ENCODE assay signal across 26 mouse cellular contexts in the genomic region with DNA sequence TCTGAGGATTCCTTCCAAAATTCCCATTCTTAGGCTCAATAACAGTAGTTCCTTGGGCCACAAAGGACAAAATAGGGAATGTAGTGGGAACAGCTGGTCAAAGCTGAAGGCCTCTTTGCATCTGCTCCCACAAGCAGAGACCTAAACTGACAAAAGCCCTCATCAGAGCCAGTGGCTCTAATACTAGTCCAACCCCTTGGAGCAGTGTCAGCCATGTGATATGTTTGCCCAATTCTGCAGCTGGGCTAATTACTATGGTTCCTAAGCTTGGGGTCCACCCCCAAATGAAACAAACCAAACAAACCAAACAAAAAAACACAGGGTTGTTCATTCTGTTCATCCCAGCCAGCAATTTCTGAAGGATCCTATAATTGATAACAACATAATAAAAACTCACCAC.
DNase-seq lines count a peak whose midpoint lies in the region; ATAC-seq and TF ChIP-seq lines count a peak whose summit lies in the region.
"Had no signal": no experiment of that assay in that cellular context is flagged by ENCODE, and none has a peak within 500 bp of the region (broad histone marks: within the 10 kb centered on the region; RNA-seq: fewer than 3 reads in every experiment).

No protein-coding gene starts in this region.

- no peak overlapping the region for H3K4me2 ChIP-seq in heart, embryonic 12.5 days
- H3K4me2 ChIP-seq: hindbrain, embryonic 12.5 days; intestine, embryonic 15.5 days; liver, embryonic 12.5 days; midbrain, embryonic 12.5 days; neural tube, embryonic 13.5 days had no signal

- no peak for TF ChIP-seq CTCF in gastrocnemius, adult 2 months (IDR thresholded peaks at IDR 0.05)

- H3K27me3 ChIP-seq in heart, embryonic 12.5 days (replicated peaks), result no peaks in the 10 kb centered on the region
- H3K27me3 ChIP-seq: hindbrain, embryonic 12.5 days; intestine, embryonic 15.5 days; liver, embryonic 12.5 days; megakaryocyte, embryonic 14.5 days; midbrain, embryonic 12.5 days; neural tube, embryonic 13.5 days had no signal

- H3K4me3 ChIP-seq in heart, embryonic 12.5 days, result no peak overlapping the region
- H3K4me3 ChIP-seq in gastrocnemius, adult 2 months, result no peak overlapping the region
- H3K4me3 ChIP-seq: erythroblast, embryonic 14.5 days; hindbrain, embryonic 12.5 days; intestine, embryonic 15.5 days; liver, embryonic 12.5 days; megakaryocyte, embryonic 14.5 days; midbrain, embryonic 12.5 days; neural tube, embryonic 13.5 days had no signal

- H3K4me1 ChIP-seq in heart, embryonic 12.5 days (replicated peaks), result no peaks in the 10 kb centered on the region
- H3K4me1 ChIP-seq: hindbrain, embryonic 12.5 days; intestine, embryonic 15.5 days; midbrain, embryonic 12.5 days; neural tube, embryonic 13.5 days had no signal

- H3K9me3 ChIP-seq in heart, embryonic 12.5 days (replicated peaks), result no peaks in the 10 kb centered on the region
- H3K9me3 ChIP-seq: hindbrain, embryonic 12.5 days; intestine, embryonic 15.5 days; liver, embryonic 12.5 days; megakaryocyte, embryonic 14.5 days; midbrain, embryonic 12.5 days; neural tube, embryonic 13.5 days had no signal

- DNase-seq in heart, adult 11 months, result peak; percentile 95
- DNase-seq in heart, postnatal 25 days (ENCODE audit: low spot score), result no peak
- DNase-seq in heart, postnatal 14 days, result peak; percentile 27 to 37
- peak; percentile 32 for DNase-seq in gastrocnemius, adult 2 months
- DNase-seq in Muller cell, postnatal 12 days (ENCODE audit: inconsistent ontology term), result no peak
- no peak for DNase-seq in yolk sac, embryonic 10.5 days (ENCODE audit: low spot score)
- DNase-seq: adrenal gland, postnatal 25 days; cerebellum, adult 2 months; cerebellum, postnatal 14 days; kidney, adult 2 months; kidney, postnatal 4 days; layer of hippocampus, postnatal 36 days; left cerebral cortex, postnatal 4 days; liver, postnatal 0 days; lung, postnatal 4 days; right cerebral cortex, postnatal 4 days had no signal

- H3K36me3 ChIP-seq in heart, embryonic 12.5 days, result no peaks in the 10 kb centered on the region
- H3K36me3 ChIP-seq: hindbrain, embryonic 12.5 days; intestine, embryonic 15.5 days; liver, embryonic 12.5 days; midbrain, embryonic 12.5 days; neural tube, embryonic 13.5 days had no signal

- no peak overlapping the region for H3K27ac ChIP-seq in heart, embryonic 12.5 days (ENCODE audit: poor library complexity, severe bottlenecking)
- no peak overlapping the region for H3K27ac ChIP-seq in gastrocnemius, adult 2 months
- H3K27ac ChIP-seq: hindbrain, embryonic 12.5 days; hindbrain, postnatal 0 days; intestine, embryonic 15.5 days; liver, embryonic 12.5 days; midbrain, embryonic 12.5 days; neural tube, embryonic 13.5 days had no signal

- H3K9ac ChIP-seq in heart, embryonic 12.5 days, result no peak overlapping the region
- H3K9ac ChIP-seq: hindbrain, embryonic 12.5 days; intestine, embryonic 15.5 days; liver, embryonic 12.5 days; liver, postnatal 0 days; midbrain, embryonic 12.5 days; neural tube, embryonic 13.5 days had no signal

- ATAC-seq in heart, embryonic 12.5 days (ENCODE audit: insufficient number of reproducible peaks, low FRiP score), result no peak
- ATAC-seq: CD4-positive, CD25-positive, alpha-beta regulatory T cell, adult 4 months; hindbrain, postnatal 0 days; intestine, embryonic 15.5 days; liver, embryonic 12.5 days; liver, postnatal 0 days had no signal

- intact Hi-C loops in heart, postnatal 25 days (cut with DNase I), result no loop called here
- intact Hi-C loops in heart, postnatal 14 days (cut with DNase I), result no loop called here
- intact Hi-C loops in gastrocnemius, adult 2 months (cut with DNase I), result no loop called here

Comparison
In these comparisons a context has a peak if more than half of its experiments do, and no peak if none do; other contexts are left out.
1. DNase-seq: peak in heart, adult 11 months (single experiment), heart, postnatal 14 days (2 of 2) and gastrocnemius, adult 2 months (single experiment); none in heart, postnatal 25 days (single experiment), Muller cell, postnatal 12 days (single experiment) and yolk sac, embryonic 10.5 days (single experiment).